Mouse (Mus musculus): ENCODE results near the gene Slit1.

Gene Slit1

GRCm38 (mm10) chr19:41587431-41588222 lies 155.8 kb downstream of the Slit1 start:
- no peak for DNase-seq

DNA sequence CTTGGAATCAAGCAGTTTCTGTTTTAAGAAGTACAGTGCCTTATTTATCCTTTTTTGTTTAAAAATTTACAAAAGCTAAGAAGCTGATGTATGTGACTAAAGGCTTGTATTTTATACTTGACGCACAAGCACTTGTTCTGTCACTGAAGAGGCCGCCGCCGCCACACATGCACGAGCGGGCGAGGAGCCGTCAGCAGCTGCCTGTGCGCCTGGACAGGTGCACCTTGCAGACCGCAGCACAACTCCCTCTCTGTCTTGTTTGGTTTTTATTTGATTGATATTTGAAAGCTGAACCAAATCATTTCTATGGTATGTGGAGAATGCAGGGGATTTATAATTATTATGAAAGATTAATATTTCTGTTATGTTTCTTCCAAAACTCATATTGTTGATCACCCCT lies 156.7 kb downstream of the Slit1 start:
- no peak for DNase-seq

DNA sequence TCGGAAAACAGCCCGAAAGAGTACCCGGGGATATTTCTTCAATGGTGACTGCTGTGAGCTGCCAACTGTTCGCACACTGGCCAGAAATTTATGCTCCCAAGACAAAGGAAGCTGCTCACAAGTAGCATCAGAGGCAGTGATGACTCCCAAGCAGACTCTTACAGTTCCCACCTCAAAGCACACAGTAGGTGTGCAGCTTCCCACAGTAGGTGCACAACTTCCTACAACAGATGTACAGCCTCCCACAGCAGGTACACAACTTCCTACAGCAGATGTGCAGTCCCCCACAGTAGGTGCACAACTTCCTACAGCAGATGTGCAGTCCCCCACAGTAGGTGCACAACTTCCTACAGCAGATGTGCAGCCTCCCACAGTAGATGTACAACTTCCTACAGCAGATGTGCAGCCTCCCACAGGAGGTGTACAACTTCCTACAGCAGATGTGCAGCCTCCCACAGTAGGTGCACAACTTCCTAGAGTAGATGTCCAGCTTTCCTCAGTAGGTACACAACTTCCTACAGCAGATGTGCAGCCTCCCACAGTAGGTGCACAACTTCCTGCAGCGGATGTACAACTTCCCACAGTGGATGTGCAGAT lies 160.4 kb downstream of the Slit1 start:
- no peak for DNase-seq

GRCm38 (mm10) chr19:41581706-41582420 lies 161.6 kb downstream of the Slit1 start, which contains the start of gene Gm340:
TSS of gene Gm340 (plus strand) at chr19:41582370.
- no peak for DNase-seq

- DNase-seq = no peak
Observed at GRCm38 (mm10) chr19:41579311-41579920, 164.0 kb downstream of the Slit1 start.

GRCm38 (mm10) chr19:41577576-41577975 lies 165.9 kb downstream of the Slit1 start:
- DNase-seq = no peak

DNA sequence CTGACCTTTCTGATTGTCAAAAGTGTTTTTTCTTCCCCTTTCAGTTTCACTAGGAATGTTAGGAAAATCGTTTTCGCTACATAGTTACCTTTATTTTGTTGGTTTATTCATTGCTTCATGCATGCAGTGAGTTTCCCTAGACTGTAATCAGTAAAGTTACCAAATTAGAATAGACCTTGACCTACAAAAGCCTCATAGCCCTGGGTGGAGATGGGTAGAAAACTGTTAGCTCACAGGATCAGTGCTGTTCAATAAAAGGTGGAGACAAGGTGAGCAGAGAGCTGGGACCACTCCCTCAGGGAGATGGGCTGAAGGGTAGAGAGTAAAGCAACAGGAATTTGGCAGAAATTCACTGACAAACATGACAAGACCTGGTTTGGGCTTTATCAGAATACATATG lies 169.8 kb downstream of the Slit1 start:
- no peak for DNase-seq

DNA sequence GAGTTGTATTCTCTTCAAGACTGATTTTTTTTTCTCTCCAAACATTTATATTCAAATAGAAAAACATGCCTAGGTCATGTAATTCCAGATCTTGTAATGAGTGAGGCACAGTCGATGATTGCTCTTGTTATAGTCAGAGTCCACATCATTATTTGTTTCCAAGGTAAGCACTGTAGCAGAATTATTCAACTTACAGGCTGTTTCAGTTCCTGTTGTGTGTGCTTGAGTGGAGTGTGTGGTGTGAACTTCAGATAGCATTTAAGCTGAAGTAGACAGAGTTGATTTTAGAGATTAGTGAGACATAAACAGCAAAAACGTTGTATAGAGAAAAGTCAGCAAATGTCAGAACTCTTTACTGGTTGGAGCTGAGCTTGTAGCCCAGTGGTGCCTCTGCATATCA lies 174.7 kb downstream of the Slit1 start:
- DNase-seq = no peak

DNA sequence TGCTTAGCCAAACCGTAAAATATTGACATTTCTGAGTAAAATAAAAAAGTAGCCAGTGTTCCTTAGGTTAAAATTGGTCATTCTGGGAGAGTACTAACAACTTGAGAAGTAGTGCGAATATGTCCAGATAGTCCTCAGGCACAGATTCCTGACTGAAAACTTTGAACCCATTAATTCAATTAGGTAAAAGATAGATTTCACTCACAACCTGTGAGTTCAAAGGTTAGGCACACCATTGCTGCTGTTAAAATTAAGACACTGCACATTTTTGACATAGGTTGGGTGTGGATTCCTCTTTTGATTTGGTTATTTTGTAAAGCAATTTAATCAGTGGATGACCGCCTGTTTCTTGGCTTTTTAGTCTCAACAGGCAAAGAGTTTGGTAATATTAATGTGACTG lies 182.6 kb downstream of the Slit1 start:
- DNase-seq = no peak

DNA sequence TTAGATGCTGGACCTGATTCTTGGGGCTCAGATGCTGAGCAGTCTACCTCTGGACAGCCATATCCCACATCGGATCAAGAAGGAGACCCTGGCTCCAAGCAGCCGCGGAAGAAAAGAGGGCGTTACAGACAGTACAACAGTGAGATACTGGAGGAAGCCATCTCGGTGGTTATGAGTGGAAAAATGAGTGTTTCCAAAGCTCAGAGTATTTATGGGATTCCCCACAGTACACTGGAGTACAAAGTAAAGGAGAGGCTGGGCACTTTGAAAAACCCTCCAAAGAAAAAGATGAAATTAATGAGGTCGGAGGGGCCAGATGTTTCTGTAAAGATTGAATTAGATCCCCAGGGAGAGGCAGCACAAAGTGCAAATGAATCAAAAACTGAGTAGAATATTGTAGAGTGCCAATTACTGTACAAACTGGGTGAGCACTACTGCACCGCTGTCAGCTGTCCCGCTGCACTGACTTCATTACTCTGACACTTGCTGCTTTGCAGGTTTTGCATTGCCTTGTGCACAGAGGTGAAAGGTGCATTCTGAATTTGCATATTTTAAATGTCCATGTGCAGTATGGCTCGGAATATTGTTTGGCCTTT lies 184.5 kb downstream of the Slit1 start:
- DNase-seq = no peak

- no peak for DNase-seq
Observed at GRCm38 (mm10) chr19:41557491-41557890, 186.0 kb downstream of the Slit1 start.

DNA sequence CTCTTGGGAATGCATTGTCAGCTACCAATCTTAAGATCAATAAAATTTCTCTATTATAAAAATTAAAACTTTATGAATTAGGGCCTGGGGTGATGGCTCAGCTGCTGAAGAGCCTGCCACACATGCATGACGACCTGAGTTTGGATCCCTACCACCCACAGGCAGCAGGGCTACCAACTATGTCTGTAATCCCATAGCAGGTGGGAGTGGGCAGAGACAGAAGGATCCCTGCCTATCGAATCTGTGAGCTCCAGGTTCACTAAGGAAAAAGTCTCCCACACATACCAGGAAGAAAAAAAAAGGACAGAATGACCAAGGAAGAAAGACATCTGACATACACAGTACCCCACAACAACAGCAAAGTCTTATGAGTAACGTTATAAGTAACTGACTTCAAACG lies 186.5 kb downstream of the Slit1 start:
- no peak for DNase-seq

Data from spleen, adult 18-20 months (tissue).